ENCODE assay signal across 20 mouse cellular contexts in the genomic region with DNA sequence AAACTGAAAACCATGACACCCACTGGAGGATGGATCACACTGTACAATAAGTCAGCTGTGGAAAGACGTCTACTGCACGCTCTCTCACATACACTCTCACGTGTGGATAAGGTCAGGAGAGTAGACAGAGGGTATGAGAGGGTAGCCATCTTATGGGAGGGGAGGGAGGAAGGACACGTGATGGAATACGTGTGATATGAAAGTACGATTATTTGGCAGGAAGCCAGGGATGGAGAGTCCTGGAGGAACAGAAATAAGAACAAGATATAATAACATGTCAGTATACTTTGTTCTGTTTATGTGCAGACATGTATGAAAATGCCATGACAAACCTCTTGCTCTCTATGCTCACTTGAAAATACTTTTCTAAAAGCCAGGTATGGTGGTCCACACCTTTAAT. TPM values are rescaled to one million over a fixed set of nuclear protein-coding genes. Genes with fewer than 3 reads are reported as not detected.
DNase-seq lines count a peak whose midpoint lies in the region; ATAC-seq and TF ChIP-seq lines count a peak whose summit lies in the region.
"Had no signal": no experiment of that assay in that cellular context is flagged by ENCODE, and none has a peak within 500 bp of the region (broad histone marks: within the 10 kb centered on the region; RNA-seq: fewer than 3 reads in every experiment).

No protein-coding gene starts in this region.

- no peaks in the 10 kb centered on the region for H3K27me3 ChIP-seq in kidney, embryonic 14.5 days (ENCODE audit: control insufficient read depth, insufficient read depth, low read length)
- H3K27me3 ChIP-seq in lung, embryonic 16.5 days (ENCODE audit: control insufficient read depth, insufficient read depth, low read depth, low read length) = no peaks in the 10 kb centered on the region
- H3K27me3 ChIP-seq: embryonic facial prominence, embryonic 15.5 days; heart, embryonic 13.5 days; Patski had no signal

- intact Hi-C loops in gastrocnemius, adult 2 months (cut with DNase I) = no loop called here

- H3K9me3 ChIP-seq in kidney, embryonic 14.5 days (ENCODE audit: control insufficient read depth, low read length) = no peaks in the 10 kb centered on the region
- no peaks in the 10 kb centered on the region for H3K9me3 ChIP-seq in lung, embryonic 16.5 days (ENCODE audit: control insufficient read depth, low read length)
- H3K9me3 ChIP-seq: embryonic facial prominence, embryonic 15.5 days; forebrain, embryonic 10.5 days; heart, embryonic 13.5 days; hindbrain, embryonic 10.5 days had no signal

- peaks cover 3% of the 10 kb centered on the region; the same call in 1 of the 2 replicates for H3K36me3 ChIP-seq in kidney, embryonic 14.5 days (ENCODE audit: control insufficient read depth, insufficient read depth, low read length)
- H3K36me3 ChIP-seq in lung, embryonic 16.5 days (ENCODE audit: control insufficient read depth, insufficient read depth, low read length) = peaks cover 5% of the 10 kb centered on the region; the same call in 1 of the 2 replicates

- H3K4me3 ChIP-seq in gastrocnemius, adult 2 months = no peak overlapping the region
- no peak overlapping the region for H3K4me3 ChIP-seq in kidney, embryonic 14.5 days (ENCODE audit: low read length)
- H3K4me3 ChIP-seq in lung, embryonic 16.5 days (ENCODE audit: low read length) = no peak overlapping the region
- H3K4me3 ChIP-seq: embryonic facial prominence, embryonic 15.5 days; erythroblast, embryonic 14.5 days; forebrain, embryonic 10.5 days; heart, embryonic 13.5 days; hindbrain, embryonic 10.5 days had no signal

- H3K4me1 ChIP-seq in kidney, embryonic 14.5 days (ENCODE audit: control insufficient read depth, insufficient read depth, low read length) = peaks cover 18% of the 10 kb centered on the region
- peaks cover 31% of the 10 kb centered on the region for H3K4me1 ChIP-seq in lung, embryonic 16.5 days (replicated peaks; ENCODE audit: control insufficient read depth, insufficient read depth, low read length)

- no peak for ATAC-seq in kidney, embryonic 14.5 days (ENCODE audit: low FRiP score, low TSS enrichment)
- ATAC-seq in lung, embryonic 16.5 days (ENCODE audit: low read depth) = no peak
- ATAC-seq: activated CD4-positive, CD25-positive, alpha-beta regulatory T cell, adult 4 months; forebrain, embryonic 14.5 days; Patski had no signal

- TF ChIP-seq CTCF in gastrocnemius, adult 2 months (IDR thresholded peaks at IDR 0.05) = no peak

- no peak overlapping the region for H3K9ac ChIP-seq in kidney, embryonic 14.5 days (ENCODE audit: low read depth, low read length)
- no peak overlapping the region for H3K9ac ChIP-seq in lung, embryonic 16.5 days (ENCODE audit: low read length)
- H3K9ac ChIP-seq: embryonic facial prominence, embryonic 15.5 days; heart, embryonic 13.5 days; hindbrain, embryonic 14.5 days had no signal

- H3K27ac ChIP-seq in gastrocnemius, adult 2 months = peak overlapping the region; percentile 82
- 0 out of 2 replicates have a peak overlapping the region, but pooled peaks have one; percentile 37 for H3K27ac ChIP-seq in kidney, embryonic 14.5 days (ENCODE audit: low read depth, low read length)
- peak overlapping the region; percentile 51; the same call in 1 of the 2 replicates for H3K27ac ChIP-seq in lung, embryonic 16.5 days (ENCODE audit: low read length)
- H3K27ac ChIP-seq: embryonic facial prominence, embryonic 15.5 days; forebrain, embryonic 10.5 days; hindbrain, embryonic 10.5 days; hindbrain, embryonic 14.5 days had no signal

- WGBS in kidney, embryonic 14.5 days = 75% methylated on average over 6 of the region's 6 CpGs
- WGBS in lung, embryonic 16.5 days = 38% methylated on average over 6 of the region's 6 CpGs

- no peak for DNase-seq in gastrocnemius, adult 2 months
- DNase-seq in gastrocnemius, adult 18-20 months (ENCODE audit: low spot score) = no peak
- no peak for DNase-seq in kidney, postnatal 25 days
- DNase-seq in lung, postnatal 14 days = no peak
- no peak for DNase-seq in kidney, postnatal 4 days
- DNase-seq: cerebellum, adult 8-10 months; cerebellum, postnatal 14 days; embryo, embryonic 11 days; gastrocnemius, postnatal 10 days had no signal

- no peak overlapping the region for H3K4me2 ChIP-seq in kidney, embryonic 14.5 days (replicated peaks; ENCODE audit: low read depth, low read length)
- H3K4me2 ChIP-seq in lung, embryonic 16.5 days (ENCODE audit: low read depth, low read length) = 0 out of 2 replicates have a peak overlapping the region, but pooled peaks have one; percentile 5
- H3K4me2 ChIP-seq: embryonic facial prominence, embryonic 15.5 days; heart, embryonic 13.5 days; hindbrain, embryonic 14.5 days had no signal

RNA-seq across cellular contexts. Expression of a gene that starts 41.1 kb away (rescaled TPM):
- 1 to 10 TPM; 3.3 to 3.4 TPM for total RNA-seq in gastrocnemius, adult 2 months (2021)
- 1 to 10 TPM; 2.2 to 2.5 TPM for total RNA-seq in gastrocnemius, adult 18-20 months (2021)
- 10.8 and 14.4 TPM in 2 replicates for polyA plus RNA-seq in kidney, embryonic 14.5 days (2014; fragmentation: Nextera tagmentation; extraction: Ambion mirVana)
- 19.7 and 19.8 TPM in 2 replicates for polyA plus RNA-seq in lung, embryonic 16.5 days (2015; fragmentation: Nextera tagmentation; extraction: Ambion mirVana)

RNA-seq across cellular contexts. Expression of a gene that starts 41.5 kb away (rescaled TPM):
- 10 to 100 TPM; 83.4 to 85.5 TPM for total RNA-seq in gastrocnemius, adult 2 months (2021)
- 10 to 100 TPM; 83.4 to 85.4 TPM for total RNA-seq in gastrocnemius, adult 18-20 months (2021)
- 146 and 173 TPM in 2 replicates for polyA plus RNA-seq in kidney, embryonic 14.5 days (2014; fragmentation: Nextera tagmentation; extraction: Ambion mirVana)
- 118 and 120 TPM in 2 replicates for polyA plus RNA-seq in lung, embryonic 16.5 days (2015; fragmentation: Nextera tagmentation; extraction: Ambion mirVana)
